Mouse (Mus musculus) embryonic fibroblast, embryonic 13.5 days (primary cell): ENCODE data around the gene Trim38.

Experiments used
- CTCF ChIP-seq: IDR thresholded peaks from 2 replicates; pipeline ENCODE4 v1.5.1; 2011; ENCODE audit warnings: mild to moderate bottlenecking, control low read depth, low read length, moderate library complexity, borderline replicate concordance; ENCODE audit not compliant: insufficient read depth
- POLR2A ChIP-seq: IDR thresholded peaks from 2 replicates; pipeline ENCODE4 v1.6.1; 2011; ENCODE audit warnings: low read depth, mild to moderate bottlenecking, control low read depth, low read length, moderate library complexity

GRCm38 (mm10) chr13:23757921-23758320, 11.8 kb upstream of the Trim38 start:
- TF ChIP-seq POLR2A (0 out of 2 replicates have a peak, but pooled peaks have one; percentile 28), CTCF (no peak)
